Mouse (Mus musculus) ES-Bruce4 (cell line): Measurements from ENCODE around the gene Eif4ebp2. TPM values are rescaled to one million over a fixed set of nuclear protein-coding genes. Genes with fewer than 3 reads are reported as not detected.

Experiments used
- H3K27ac ChIP-seq: 2 replicates; pipeline ENCODE4 v1.5.1; 2012; ENCODE audit warnings: low read length, inconsistent platforms; ENCODE audit not compliant: insufficient read depth
- H3K27me3 ChIP-seq: 2 replicates; pipeline ENCODE4 v1.6.1; 2012; ENCODE audit warnings: mild to moderate bottlenecking, low read length, inconsistent platforms; ENCODE audit not compliant: control insufficient read depth, poor library complexity, insufficient read depth, severe bottlenecking
- H3K36me3 ChIP-seq: 2 replicates; pipeline ENCODE4 v1.6.1; 2012; ENCODE audit warnings: inconsistent platforms, mild to moderate bottlenecking, low read length, moderate library complexity; ENCODE audit not compliant: control insufficient read depth, poor library complexity, insufficient read depth, severe bottlenecking
- H3K4me1 ChIP-seq: one replicate; pipeline ENCODE4 v1.8.1; 2011; ENCODE audit warnings: low read length; ENCODE audit not compliant: control insufficient read depth, insufficient read depth
- H3K4me3 ChIP-seq: 2 replicates; pipeline ENCODE4 v1.5.1; 2011; ENCODE audit warnings: low read depth, mild to moderate bottlenecking, low read length
- H3K9ac ChIP-seq: 2 replicates; pipeline ENCODE4 v1.6.1; 2012; ENCODE audit warnings: low read depth, mild to moderate bottlenecking, inconsistent platforms; ENCODE audit not compliant: poor library complexity, severe bottlenecking
- H3K9me3 ChIP-seq: replicated peaks from 2 replicates; pipeline ENCODE4 v1.6.1; 2012; ENCODE audit warnings: mild to moderate bottlenecking, low read length, inconsistent platforms; ENCODE audit not compliant: control insufficient read depth, poor library complexity, insufficient read depth, severe bottlenecking
- CTCF ChIP-seq: IDR thresholded peaks from one replicate; pipeline ENCODE4 v1.8.1; 2011; ENCODE audit warnings: low read depth, low read length
- EP300 ChIP-seq: IDR thresholded peaks from 2 replicates; pipeline ENCODE4 v1.6.1; 2011; ENCODE audit warnings: low read depth, low read length; ENCODE audit not compliant: insufficient read depth
- POLR2A ChIP-seq: IDR thresholded peaks from one replicate; pipeline ENCODE4 v1.8.1; 2011; ENCODE audit warnings: low read length; ENCODE audit not compliant: insufficient read depth
- polyA plus RNA-seq: library from polyadenylated mRNA; stranded (reverse); fragments of >200 nt; gene quantifications from 2 replicates; pipeline ENCODE4 v1.2.4, GENCODE M21; 2011; ENCODE audit warnings: low read depth; ENCODE audit not compliant: missing spikeins, insufficient read depth, insufficient read length

Gene Eif4ebp2
- polyA plus RNA-seq, 1 experiment, result 207 TPM

- no peak overlapping the region for H3K27ac ChIP-seq
- H3K9ac ChIP-seq, result no peak overlapping the region
- no peak for TF ChIP-seq POLR2A
- TF ChIP-seq CTCF, result no peak
- TF ChIP-seq EP300, result no peak
- no peaks in the 10 kb centered on the region for H3K4me1 ChIP-seq
- H3K27me3 ChIP-seq, result no peaks in the 10 kb centered on the region
- no peaks in the 10 kb centered on the region for H3K9me3 ChIP-seq
- no peaks in the 10 kb centered on the region for H3K36me3 ChIP-seq
- no peak overlapping the region for H3K4me3 ChIP-seq
These were observed 63.4 kb downstream of the Eif4ebp2 start for GRCm38 (mm10) chr10:61389020-61389419.

GRCm38 (mm10) chr10:61386284-61386683, 66.2 kb downstream of the Eif4ebp2 start:
- Histone ChIP-seq H3K4me1 (peaks cover 2% of the 10 kb centered on the region), H3K9ac (no peak overlapping the region), H3K36me3 (no peaks in the 10 kb centered on the region), H3K9me3 (no peaks in the 10 kb centered on the region), H3K27ac (no peak overlapping the region), H3K4me3 (no peak overlapping the region), H3K27me3 (no peaks in the 10 kb centered on the region)
- no peak for TF ChIP-seq POLR2A
- no peak for TF ChIP-seq CTCF
- no peak for TF ChIP-seq EP300

- Histone ChIP-seq H3K4me1 (peaks cover 7% of the 10 kb centered on the region), H3K9me3 (no peaks in the 10 kb centered on the region)
These were observed 67.3 kb downstream of the Eif4ebp2 start for GRCm38 (mm10) chr10:61385174-61385573.

DNA sequence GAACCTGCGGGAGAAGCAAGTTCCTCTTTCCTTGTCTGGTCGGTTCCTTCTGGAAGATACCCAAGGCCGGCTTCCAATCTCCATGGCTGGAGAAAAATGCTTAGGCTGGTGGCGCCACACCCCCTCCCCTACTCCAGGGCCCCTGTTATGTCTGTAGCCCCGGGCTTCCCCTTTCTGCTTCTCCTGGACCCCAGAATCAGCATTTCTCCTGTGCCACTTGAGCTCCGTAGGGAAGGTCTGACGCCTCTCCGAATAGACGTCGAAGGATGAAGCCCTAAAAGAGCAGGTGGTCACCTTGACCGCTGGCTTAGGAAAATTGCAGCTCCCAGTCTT, 68.8 kb downstream of the Eif4ebp2 start:
- H3K9me3 ChIP-seq, result no peaks in the 10 kb centered on the region
- no peaks in the 10 kb centered on the region for H3K27me3 ChIP-seq
- peaks cover 10% of the 10 kb centered on the region for H3K4me1 ChIP-seq
- TF ChIP-seq EP300, result no peak
- TF ChIP-seq POLR2A, result no peak
- no peak for TF ChIP-seq CTCF
- no peaks in the 10 kb centered on the region for H3K36me3 ChIP-seq
- H3K9ac ChIP-seq, result peak overlapping the region; percentile 72
- H3K4me3 ChIP-seq, result peak overlapping the region; percentile 76
- H3K27ac ChIP-seq, result no peak overlapping the region; the same call in 1 of the 2 replicates

More at GRCm38 (mm10) chr10:61385174-61385573, 67.3 kb downstream of the Eif4ebp2 start:
- Histone ChIP-seq H3K36me3 (no peaks in the 10 kb centered on the region), H3K27ac (no peak overlapping the region), H3K27me3 (no peaks in the 10 kb centered on the region), H3K9ac (no peak overlapping the region), H3K4me3 (no peak overlapping the region)
- TF ChIP-seq CTCF, result no peak
- no peak for TF ChIP-seq POLR2A
- no peak for TF ChIP-seq EP300

DNA sequence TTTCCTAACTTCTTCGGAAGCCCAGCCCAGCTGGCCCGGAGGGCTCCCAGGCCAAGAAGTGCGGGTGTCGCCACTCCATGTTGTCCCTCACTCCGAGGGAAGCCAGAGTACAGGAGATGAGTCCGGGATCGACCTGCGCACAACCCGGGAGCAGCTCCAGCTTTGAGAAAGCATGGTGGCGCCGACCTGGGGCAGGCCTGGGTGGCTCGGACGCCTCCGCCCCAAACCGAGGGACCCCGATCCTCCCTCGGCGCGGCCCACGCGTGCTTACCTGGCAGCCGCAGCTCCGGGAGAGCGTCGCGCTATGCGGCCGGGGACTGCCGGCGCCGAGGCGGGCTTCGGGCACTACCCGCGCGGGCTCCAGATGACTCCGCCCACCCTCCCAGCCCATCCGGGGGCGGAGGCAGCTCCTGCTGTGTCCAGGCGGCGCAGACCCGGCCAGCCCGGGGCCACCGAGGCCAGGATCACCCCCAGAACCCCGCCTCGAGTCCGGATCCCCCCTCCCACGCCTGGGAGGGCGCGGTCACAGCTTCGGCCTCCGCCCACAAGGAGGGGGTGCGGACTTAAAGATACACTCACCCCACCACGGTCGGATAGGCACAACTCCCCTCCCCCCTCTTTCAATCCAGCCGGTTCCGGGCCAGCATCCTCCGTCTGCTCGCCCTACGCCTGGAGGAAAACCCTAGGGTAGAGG, 69.3 kb downstream of the Eif4ebp2 start, which contains the start of gene Pald1:
Gene Pald1 (minus strand): TSS at position 510 of the 694 bp plus-strand sequence.
- Histone ChIP-seq H3K27me3 (no peaks in the 10 kb centered on the region), H3K36me3 (no peaks in the 10 kb centered on the region), H3K9me3 (no peaks in the 10 kb centered on the region), H3K4me1 (peaks cover 11% of the 10 kb centered on the region), H3K4me3 (peak within 1 kb of the TSS; percentile 76), H3K9ac (peak within 1 kb of the TSS; percentile 72), H3K27ac (peak within 1 kb of the TSS; percentile 68)
- TF ChIP-seq POLR2A (peak; percentile 23), CTCF (no peak), EP300 (peak; percentile 67; the same call in 1 of the 2 replicates)

- no peaks in the 10 kb centered on the region for H3K36me3 ChIP-seq
- peak; percentile 82 for TF ChIP-seq POLR2A
- TF ChIP-seq CTCF, result no peak
- peak; percentile 87 for TF ChIP-seq EP300
- H3K27me3 ChIP-seq, result no peaks in the 10 kb centered on the region
- peaks cover 14% of the 10 kb centered on the region for H3K4me1 ChIP-seq
- H3K9ac ChIP-seq, result peak overlapping the region; percentile 72
- H3K9me3 ChIP-seq, result no peaks in the 10 kb centered on the region
- peak overlapping the region; percentile 76 for H3K4me3 ChIP-seq
- H3K27ac ChIP-seq, result peak overlapping the region; percentile 68
These were observed 70.2 kb downstream of the Eif4ebp2 start for GRCm38 (mm10) chr10:61382281-61382731.
